Mouse (Mus musculus): Measurements from ENCODE around the gene Gm10153. TPM values are rescaled to one million over a fixed set of nuclear protein-coding genes. Genes with fewer than 3 reads are reported as not detected.
"Not testable (repeated sequence)": the region's sequence is repeated elsewhere in the genome, so short reads cannot be mapped to it uniquely, and the experiment has no call there.

Gene Gm10153
- not detected in 2 replicates for polyA plus RNA-seq (2015; fragmentation: Nextera tagmentation; extraction: Ambion mirVana)

DNA sequence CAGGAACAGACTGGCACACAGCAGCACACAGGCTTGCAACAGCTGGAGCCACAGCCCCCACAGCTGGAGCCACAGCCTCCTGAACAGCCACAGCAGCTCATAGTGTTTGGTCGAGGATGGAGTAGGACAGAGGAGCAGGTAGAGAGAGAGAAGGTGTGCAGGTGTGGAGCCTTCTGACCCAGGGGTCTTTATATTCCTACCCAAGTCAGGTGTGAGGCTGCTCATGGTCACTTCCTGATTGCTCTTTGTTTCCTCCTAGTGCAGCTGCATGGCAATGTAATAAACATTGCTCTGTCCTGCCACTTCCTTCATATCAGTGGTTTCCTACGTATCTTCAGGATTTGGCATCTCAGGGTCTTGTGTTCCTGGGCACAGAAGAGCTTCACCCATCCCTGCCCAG is at the start of gene Gm10153:
Gm10153 (minus strand) TSS at position 101 of the 400 bp plus-strand sequence.
- H3K36me3 ChIP-seq = no peaks in the 10 kb centered on the region
- no peak for ATAC-seq (ENCODE audit: extremely low read depth, insufficient number of reproducible peaks, low FRiP score, low TSS enrichment)
- no peak within 1 kb of the TSS for H3K27ac ChIP-seq (replicated peaks)
- H3K9me3 ChIP-seq = no peaks in the 10 kb centered on the region
- 31% methylated on average over 2 of the region's 2 CpGs for WGBS
- H3K9ac ChIP-seq = no peak within 1 kb of the TSS
- no peaks in the 10 kb centered on the region for H3K4me1 ChIP-seq
- no peak within 1 kb of the TSS for H3K4me3 ChIP-seq
- H3K4me2 ChIP-seq = no peak within 1 kb of the TSS
- H3K27me3 ChIP-seq (replicated peaks) = 0 out of 2 replicates have a peak, but pooled peaks cover 3% of the 10 kb centered on the region

DNA sequence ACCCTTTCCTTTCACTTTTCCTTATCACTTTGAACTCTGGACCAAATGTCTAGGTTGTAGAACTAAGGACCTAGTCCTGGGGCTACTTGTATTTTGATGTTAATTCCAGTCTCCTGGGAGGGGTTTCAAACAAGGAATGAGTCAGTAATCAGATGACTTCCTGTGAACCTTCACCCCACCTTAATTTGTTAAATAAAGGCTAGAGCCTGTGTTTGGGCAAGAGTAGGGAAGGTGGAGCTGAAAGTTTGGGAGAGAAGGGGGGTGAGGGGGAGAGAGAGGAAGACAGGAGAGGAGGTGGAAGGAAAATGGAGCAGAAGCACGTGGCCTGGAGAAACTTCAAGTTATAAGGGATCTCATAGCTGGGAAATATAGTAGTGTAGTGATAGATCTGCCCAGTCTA is 41.4 kb upstream of the Gm10153 start:
- Histone ChIP-seq H3K4me2 (no peak overlapping the region), H3K4me1 (no peaks in the 10 kb centered on the region), H3K36me3 (no peaks in the 10 kb centered on the region), H3K9ac (no peak overlapping the region), H3K27ac (replicated peaks) (no peak overlapping the region), H3K4me3 (no peak overlapping the region), H3K27me3 (replicated peaks) (no peaks in the 10 kb centered on the region), H3K9me3 (peaks cover 8% of the 10 kb centered on the region; the same call in 1 of the 2 replicates)
- WGBS = 35% methylated on average over 1 of the region's 1 CpGs
- no peak for ATAC-seq (ENCODE audit: extremely low read depth, insufficient number of reproducible peaks, low FRiP score, low TSS enrichment)

DNA sequence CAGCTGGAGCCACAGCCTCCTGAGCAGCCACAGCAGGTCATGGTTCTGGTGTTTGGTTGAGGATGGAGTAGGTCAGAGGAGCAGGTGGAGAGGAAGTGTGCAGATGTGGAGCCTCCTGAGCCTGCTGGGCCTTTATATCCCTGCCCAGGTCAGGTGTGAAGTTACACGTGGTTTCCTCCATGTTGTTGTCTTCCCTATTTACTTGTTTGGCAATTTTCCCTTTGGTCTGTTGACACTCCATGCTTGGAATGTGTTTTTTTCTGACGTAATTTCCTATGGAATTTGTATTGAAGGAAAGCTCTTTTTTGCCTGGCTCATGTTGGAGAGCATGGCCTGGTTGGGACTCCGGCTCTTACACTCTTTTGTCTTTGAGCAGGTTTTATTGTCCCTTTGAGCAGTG is 39.7 kb upstream of the Gm10153 start, which contains the start of gene Krtap5-5:
Krtap5-5 (minus strand) TSS at position 101 of the 400 bp plus-strand sequence.
- not testable (repeated sequence) for H3K27ac ChIP-seq (replicated peaks); H3K4me3 ChIP-seq; H3K4me1 ChIP-seq; ATAC-seq (ENCODE audit: extremely low read depth, insufficient number of reproducible peaks, low FRiP score, low TSS enrichment); H3K9me3 ChIP-seq; H3K27me3 ChIP-seq (replicated peaks); H3K9ac ChIP-seq; H3K36me3 ChIP-seq; H3K4me2 ChIP-seq
- 51% methylated on average over 3 of the region's 3 CpGs for WGBS

DNA sequence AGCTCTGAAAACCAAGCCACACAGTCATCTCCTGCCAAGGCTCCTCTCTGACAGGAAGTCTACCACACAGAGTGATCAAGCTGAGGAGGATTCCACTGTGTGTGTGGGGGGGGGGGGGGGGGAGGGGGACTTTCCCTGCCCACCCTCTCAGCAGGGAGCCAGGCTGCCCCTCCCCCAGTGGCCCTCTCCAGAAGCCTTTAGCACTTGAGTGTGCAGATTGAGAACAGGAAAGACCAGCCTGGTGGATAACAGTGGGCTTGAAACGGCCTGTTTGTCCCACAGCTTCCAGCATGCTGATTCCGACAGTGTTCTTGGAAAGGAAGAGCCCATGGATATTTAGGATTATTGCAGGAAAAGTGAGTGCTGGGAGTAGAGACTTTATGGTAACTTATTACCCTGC is 34.3 kb upstream of the Gm10153 start:
- WGBS = 21% methylated on average over 2 of the region's 2 CpGs
- H3K9me3 ChIP-seq = no peaks in the 10 kb centered on the region
- H3K9ac ChIP-seq = no peak overlapping the region
- H3K4me1 ChIP-seq = peaks cover 6% of the 10 kb centered on the region
- no peaks in the 10 kb centered on the region for H3K36me3 ChIP-seq
- no peak overlapping the region for H3K4me3 ChIP-seq
- no peak overlapping the region for H3K27ac ChIP-seq (replicated peaks)
- H3K27me3 ChIP-seq (replicated peaks) = no peaks in the 10 kb centered on the region
- no peak for ATAC-seq (ENCODE audit: extremely low read depth, insufficient number of reproducible peaks, low FRiP score, low TSS enrichment)
- no peak overlapping the region for H3K4me2 ChIP-seq

DNA sequence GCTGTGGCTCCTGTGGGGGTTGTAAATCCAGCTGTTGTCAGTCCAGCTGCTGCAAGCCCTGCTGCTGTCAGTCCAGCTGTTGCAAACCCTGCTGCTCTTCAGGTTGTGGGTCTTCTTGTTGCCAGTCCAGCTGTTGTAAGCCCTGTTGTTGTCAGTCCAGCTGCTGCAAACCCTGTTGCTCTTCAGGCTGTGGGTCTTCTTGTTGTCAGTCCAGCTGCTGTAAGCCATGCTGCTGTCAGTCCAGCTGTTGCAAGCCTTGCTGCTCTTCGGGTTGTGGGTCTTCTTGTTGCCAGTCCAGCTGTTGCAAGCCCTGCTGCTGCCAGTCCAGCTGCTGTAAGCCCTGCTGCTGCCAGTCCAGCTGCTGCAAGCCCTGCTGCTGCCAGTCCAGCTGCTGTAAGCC is 21.9 kb upstream of the Gm10153 start:
- 50% methylated on average over 1 of the region's 1 CpGs for WGBS
- H3K27me3 ChIP-seq (replicated peaks); H3K4me3 ChIP-seq; H3K36me3 ChIP-seq; H3K4me1 ChIP-seq; H3K9me3 ChIP-seq; H3K4me2 ChIP-seq; ATAC-seq (ENCODE audit: extremely low read depth, insufficient number of reproducible peaks, low FRiP score, low TSS enrichment); H3K9ac ChIP-seq; H3K27ac ChIP-seq (replicated peaks): not testable (repeated sequence)

DNA sequence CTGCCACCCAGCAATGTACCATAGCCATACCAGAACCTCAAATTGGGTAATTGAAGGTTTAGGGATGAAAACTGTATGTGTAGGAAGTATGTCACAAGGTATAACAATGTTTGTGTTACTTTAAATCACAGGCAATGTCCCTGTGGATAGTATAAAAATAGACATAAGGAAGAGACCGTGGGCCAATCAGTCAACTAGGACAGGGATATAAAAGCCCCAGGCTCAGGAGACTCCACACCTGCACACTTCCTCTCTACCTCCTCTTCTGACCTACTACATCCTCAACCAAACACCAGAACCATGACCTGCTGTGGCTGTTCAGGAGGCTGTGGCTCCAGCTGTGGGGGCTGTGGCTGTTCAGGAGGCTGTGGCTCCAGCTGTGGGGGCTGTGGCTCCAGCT is 21.4 kb upstream of the Gm10153 start, which contains the start of gene Gm7579:
Gm7579 (plus strand) TSS at position 301 of the 400 bp plus-strand sequence.
- H3K27ac ChIP-seq (replicated peaks) = no peak within 1 kb of the TSS
- no peak within 1 kb of the TSS for H3K9ac ChIP-seq
- ATAC-seq (ENCODE audit: extremely low read depth, insufficient number of reproducible peaks, low FRiP score, low TSS enrichment) = no peak
- peaks cover 4% of the 10 kb centered on the region for H3K27me3 ChIP-seq (replicated peaks)
- H3K9me3 ChIP-seq = no peaks in the 10 kb centered on the region
- no peak within 1 kb of the TSS for H3K4me3 ChIP-seq
- H3K36me3 ChIP-seq = no peaks in the 10 kb centered on the region
- H3K4me2 ChIP-seq = no peak within 1 kb of the TSS
- WGBS = 59% methylated on average over 1 of the region's 1 CpGs
- H3K4me1 ChIP-seq = no peaks in the 10 kb centered on the region

DNA sequence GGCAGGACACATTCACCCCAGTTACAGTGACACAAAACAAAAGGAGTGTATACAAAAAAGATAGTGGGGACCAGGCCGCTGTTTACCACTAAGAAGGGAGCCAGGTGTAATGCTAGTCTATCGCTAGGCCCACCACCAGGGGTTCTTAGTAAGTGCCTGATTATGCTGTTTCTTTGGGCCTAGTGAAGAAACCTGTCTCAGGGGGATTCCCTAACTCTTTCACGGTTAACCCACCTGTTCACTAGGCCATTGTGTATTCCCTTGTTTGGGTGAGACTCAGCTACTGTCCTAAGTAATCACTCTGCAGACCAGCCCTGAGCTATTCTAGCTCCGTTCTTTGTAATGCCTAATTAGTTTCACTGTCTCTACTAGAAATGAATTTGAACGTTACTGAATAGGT is 16.7 kb upstream of the Gm10153 start:
- not testable (repeated sequence) for H3K27me3 ChIP-seq (replicated peaks); H3K4me3 ChIP-seq; H3K9ac ChIP-seq; H3K9me3 ChIP-seq; ATAC-seq (ENCODE audit: extremely low read depth, insufficient number of reproducible peaks, low FRiP score, low TSS enrichment); H3K27ac ChIP-seq (replicated peaks); H3K36me3 ChIP-seq; H3K4me2 ChIP-seq; H3K4me1 ChIP-seq
- 75% methylated on average over 5 of the region's 5 CpGs for WGBS

DNA sequence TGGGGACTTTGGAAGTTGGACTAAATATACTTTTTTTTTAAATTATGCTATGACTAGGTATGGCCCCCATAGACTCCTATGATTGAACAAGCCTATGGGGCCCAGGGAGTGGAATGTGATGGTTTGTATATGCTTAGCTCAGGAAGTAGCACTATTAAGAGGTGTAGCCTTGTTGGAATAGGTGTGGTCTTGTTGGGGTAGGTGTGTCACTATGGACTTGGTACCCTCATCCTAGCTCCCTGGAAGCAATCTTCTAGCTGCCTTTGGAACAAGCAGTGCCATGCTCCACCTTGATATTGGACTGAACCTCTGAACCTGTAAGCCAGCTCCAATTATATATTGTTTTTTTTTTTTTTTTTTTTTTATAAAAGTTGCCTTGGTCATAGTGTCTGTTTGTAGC is 15.3 kb upstream of the Gm10153 start:
- Histone ChIP-seq H3K9me3 (no peaks in the 10 kb centered on the region), H3K4me3 (no peak overlapping the region), H3K27ac (replicated peaks) (no peak overlapping the region), H3K4me2 (no peak overlapping the region), H3K4me1 (no peaks in the 10 kb centered on the region), H3K27me3 (replicated peaks) (peaks cover 4% of the 10 kb centered on the region; the same call in 1 of the 2 replicates), H3K9ac (no peak overlapping the region), H3K36me3 (no peaks in the 10 kb centered on the region)
- ATAC-seq (ENCODE audit: extremely low read depth, insufficient number of reproducible peaks, low FRiP score, low TSS enrichment) = no peak

DNA sequence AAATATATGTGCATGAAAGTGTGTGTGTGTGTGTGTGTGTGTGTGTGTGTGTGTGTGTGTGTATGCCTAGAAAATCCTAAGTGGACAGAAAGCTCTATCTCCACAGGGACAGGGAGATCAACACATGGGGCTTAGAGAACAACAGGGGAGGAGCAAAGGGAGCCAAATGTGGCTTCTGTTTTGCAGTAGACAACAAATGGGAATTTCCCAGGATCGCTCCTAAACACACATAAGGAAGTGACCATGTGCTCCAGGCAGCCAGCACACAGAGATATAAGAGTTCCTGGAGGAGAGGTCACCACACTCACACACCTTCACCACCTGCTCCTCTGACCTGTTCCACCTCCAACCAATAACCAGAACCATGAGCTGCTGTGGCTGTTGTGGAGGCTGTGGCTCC is 10.9 kb upstream of the Gm10153 start, which contains the start of gene Krtap5-3:
Krtap5-3 (plus strand) TSS at position 301 of the 400 bp plus-strand sequence.
- Histone ChIP-seq H3K27me3 (replicated peaks) (0 out of 2 replicates have a peak, but pooled peaks cover 5% of the 10 kb centered on the region), H3K4me2 (no peak within 1 kb of the TSS), H3K27ac (replicated peaks) (no peak within 1 kb of the TSS), H3K36me3 (no peaks in the 10 kb centered on the region), H3K9ac (no peak within 1 kb of the TSS), H3K4me1 (no peaks in the 10 kb centered on the region), H3K4me3 (no peak within 1 kb of the TSS), H3K9me3 (no peaks in the 10 kb centered on the region)
- ATAC-seq (ENCODE audit: extremely low read depth, insufficient number of reproducible peaks, low FRiP score, low TSS enrichment) = no peak
- WGBS = 71% methylated on average over 1 of the region's 1 CpGs

DNA sequence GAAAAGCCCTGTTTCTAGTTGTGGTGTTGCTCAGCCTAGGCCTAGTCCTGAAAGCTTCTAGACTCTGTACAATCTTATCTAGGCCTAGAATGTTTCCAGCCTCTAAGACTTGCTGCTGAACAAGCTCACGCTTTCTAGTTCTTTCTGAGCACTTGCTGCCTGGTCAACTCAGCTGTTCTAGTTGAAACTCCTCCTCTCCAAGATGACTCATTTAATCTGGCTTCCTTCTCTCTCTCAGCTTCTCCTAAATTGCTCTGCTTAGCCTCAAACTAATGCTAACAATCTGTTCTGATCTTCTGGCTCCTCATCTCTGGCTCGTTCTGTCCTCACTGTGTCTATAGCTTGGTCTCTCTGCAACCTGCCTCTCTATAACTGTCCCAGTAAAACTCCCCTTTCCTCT is 8.6 kb upstream of the Gm10153 start:
- no peak for ATAC-seq (ENCODE audit: extremely low read depth, insufficient number of reproducible peaks, low FRiP score, low TSS enrichment)
- WGBS = 67% methylated on average over 2 of the region's 2 CpGs
- no peak overlapping the region for H3K27ac ChIP-seq (replicated peaks)

DNA sequence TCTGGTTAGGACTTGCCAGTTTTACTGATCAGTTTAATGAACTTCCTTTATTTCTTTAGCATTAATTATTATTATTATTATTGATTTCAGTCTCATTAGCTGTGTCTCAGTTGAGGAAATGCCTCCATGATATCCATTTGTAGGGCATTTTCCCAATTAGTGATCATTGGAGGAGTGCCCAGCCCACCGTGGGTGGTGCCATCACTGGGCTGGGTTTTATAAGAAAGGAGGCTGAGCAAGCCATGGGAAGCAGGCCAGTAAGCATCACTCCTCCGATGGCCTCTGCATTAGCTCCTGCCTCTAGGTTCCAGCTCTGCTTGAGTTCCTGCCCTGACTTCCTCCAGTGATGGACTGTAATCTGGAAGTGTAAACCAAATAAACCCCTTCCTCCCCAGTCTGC is 2.0 kb downstream of the Gm10153 start:
- no peak for ATAC-seq (ENCODE audit: extremely low read depth, insufficient number of reproducible peaks, low FRiP score, low TSS enrichment)

More for the DNA sequence above, 8.6 kb upstream of the Gm10153 start:
- Histone ChIP-seq H3K4me2 (no peak overlapping the region), H3K4me1 (no peaks in the 10 kb centered on the region), H3K9me3 (no peaks in the 10 kb centered on the region), H3K36me3 (no peaks in the 10 kb centered on the region), H3K9ac (no peak overlapping the region), H3K27me3 (replicated peaks) (0 out of 2 replicates have a peak, but pooled peaks cover 5% of the 10 kb centered on the region), H3K4me3 (no peak overlapping the region)

DNA sequence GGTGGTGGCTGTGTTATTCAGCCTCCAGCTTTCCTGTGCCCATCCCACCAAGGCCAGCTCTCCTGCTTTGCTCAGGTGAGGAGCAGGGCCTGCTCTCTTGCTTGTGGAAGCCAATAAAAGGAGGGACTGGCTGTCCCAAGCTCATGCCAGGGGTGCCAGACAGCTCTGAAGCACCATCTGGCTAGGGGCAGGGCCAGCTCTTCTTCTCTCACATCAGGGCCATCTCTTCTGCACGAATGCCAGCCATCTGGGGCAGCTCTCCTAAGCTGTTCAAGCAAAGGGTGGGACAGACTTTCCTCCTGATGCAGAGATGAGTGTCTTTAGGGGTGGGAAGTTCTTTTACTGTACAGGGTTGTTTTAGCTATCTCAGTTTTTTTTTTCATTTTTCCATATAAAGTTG is 9.2 kb downstream of the Gm10153 start:
- WGBS = 29% methylated on average over 1 of the region's 1 CpGs
- Histone ChIP-seq H3K9me3 (no peaks in the 10 kb centered on the region), H3K4me1 (no peaks in the 10 kb centered on the region)

More for the DNA sequence above, 2.0 kb downstream of the Gm10153 start:
- H3K4me1 ChIP-seq = no peaks in the 10 kb centered on the region
- no peak overlapping the region for H3K4me2 ChIP-seq
- H3K27ac ChIP-seq (replicated peaks) = no peak overlapping the region
- no peaks in the 10 kb centered on the region for H3K36me3 ChIP-seq
- 58% methylated on average over 2 of the region's 2 CpGs for WGBS
- no peaks in the 10 kb centered on the region for H3K9me3 ChIP-seq
- H3K4me3 ChIP-seq = no peak overlapping the region
- no peak overlapping the region for H3K9ac ChIP-seq
- H3K27me3 ChIP-seq (replicated peaks) = peaks cover 3% of the 10 kb centered on the region; the same call in 1 of the 2 replicates

More for the DNA sequence above, 9.2 kb downstream of the Gm10153 start:
- ATAC-seq (ENCODE audit: extremely low read depth, insufficient number of reproducible peaks, low FRiP score, low TSS enrichment) = no peak
- H3K36me3 ChIP-seq = no peaks in the 10 kb centered on the region
- H3K27me3 ChIP-seq (replicated peaks) = no peaks in the 10 kb centered on the region; the same call in 1 of the 2 replicates
- H3K4me2 ChIP-seq = no peak overlapping the region
- no peak overlapping the region for H3K4me3 ChIP-seq
- H3K9ac ChIP-seq = no peak overlapping the region
- no peak overlapping the region for H3K27ac ChIP-seq (replicated peaks)

All from heart, embryonic 13.5 days (tissue).